Mouse (Mus musculus) skeletal muscle tissue, adult 2 months (tissue): Measurements from ENCODE around the gene Def6.

Experiments used
- DNase-seq: peaks from one replicate; pipeline ENCODE4 v3.0.0-alpha.2; 2012; ENCODE audit warnings: low read depth, low spot score

The Def6 gene

DNA sequence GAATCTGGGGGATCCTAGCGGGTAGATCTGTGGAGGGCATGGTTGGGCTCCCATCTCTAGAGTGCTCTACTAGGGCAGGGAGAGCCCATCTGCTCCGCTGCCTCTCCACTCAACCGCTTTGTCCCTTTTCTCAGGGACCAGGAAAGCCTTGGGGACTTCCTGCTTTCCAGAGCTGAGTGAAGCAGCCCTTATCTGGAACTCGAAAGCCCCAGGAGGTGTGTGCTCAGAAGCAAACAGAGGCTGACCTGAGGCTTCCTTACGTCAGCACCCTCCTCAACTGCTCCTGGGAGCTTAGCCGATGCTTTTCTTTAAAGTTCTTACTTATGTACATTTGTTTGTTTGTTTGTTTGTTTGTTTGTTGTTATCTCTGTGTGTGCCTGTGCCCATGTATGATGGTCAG is 65.3 kb downstream of the Def6 start:
- DNase-seq, result no peak

DNA sequence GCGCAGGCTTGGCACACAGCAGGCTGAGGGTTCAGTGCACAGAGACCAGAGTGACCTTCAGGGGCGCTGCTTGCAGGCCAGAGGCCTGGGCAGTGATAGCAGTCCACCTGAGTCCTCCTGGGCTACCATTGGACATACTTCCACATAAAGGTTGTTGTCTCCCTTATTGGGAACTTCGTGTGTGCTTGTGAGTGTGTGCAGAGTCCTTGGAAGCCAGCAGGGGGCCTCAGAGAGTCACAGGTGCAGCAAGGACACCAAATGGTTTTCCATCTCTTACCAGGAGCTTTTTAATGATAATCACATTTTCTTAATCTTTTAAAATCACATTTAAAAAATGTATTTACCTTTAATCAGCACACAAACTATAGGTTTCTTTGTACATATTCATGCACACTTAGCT is 67.2 kb downstream of the Def6 start:
- no peak for DNase-seq

DNA sequence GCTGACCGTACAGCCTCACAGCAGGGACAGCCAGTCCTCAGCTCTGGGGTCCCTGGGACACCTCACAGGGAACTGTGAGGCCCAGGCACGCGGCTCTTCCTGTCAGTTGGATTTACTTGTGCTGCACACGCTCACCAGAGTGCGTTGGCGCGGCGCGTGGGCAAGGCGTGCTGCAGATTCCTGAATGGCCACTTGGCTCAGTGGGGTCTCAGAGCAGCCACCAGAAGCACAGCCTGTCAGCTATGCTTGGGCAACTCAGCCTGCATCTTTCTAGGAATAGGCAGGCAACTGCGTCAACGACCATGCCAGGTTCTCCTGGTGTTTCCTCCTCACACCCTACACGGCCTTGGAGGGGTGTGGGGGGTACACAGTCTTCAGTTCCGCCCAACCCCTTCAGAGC is 69.6 kb downstream of the Def6 start:
- DNase-seq, result no peak

DNA sequence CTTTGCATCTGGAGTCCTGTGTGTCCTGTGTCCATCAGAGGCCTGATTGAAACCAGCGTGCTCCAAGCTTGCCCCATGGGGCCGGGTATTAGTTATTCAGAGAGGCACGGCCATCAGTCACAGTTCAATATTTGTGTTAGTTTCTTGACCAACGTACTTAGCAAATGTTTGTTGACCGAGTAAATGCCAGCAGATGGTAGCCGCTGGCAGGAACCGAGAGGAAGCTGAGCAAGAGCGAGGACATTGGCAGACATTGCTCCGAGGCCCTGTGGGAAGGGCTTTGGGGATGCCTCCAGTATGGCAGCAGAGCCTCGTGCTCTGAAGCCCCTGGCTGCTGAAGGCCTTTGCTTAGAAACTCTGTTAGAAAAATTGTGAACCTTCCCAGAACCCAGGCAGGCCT is 70.1 kb downstream of the Def6 start:
- DNase-seq, result no peak

DNA sequence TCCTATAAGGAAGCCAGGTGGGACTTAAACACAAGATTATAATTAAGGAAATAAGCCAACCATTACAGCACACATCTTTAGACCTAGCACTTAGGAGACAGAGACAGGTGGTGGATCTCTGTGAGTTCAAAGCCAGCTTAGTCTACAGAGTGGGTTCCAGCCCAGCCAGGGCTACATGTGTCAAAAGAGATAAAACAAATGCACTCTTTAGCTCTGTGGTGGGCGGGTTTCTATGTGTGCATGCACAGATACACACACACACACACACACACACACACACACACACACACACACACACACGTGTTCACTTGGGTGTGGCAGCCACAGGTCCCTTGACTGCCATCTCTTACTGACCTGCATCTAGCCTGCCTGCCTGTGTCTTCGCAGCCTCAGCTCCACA is 70.6 kb downstream of the Def6 start:
- DNase-seq, result no peak
